Mouse (Mus musculus) fat pad, adult 2 months (tissue): ENCODE measurements around the gene Thrap3.
"Not testable (repeated sequence)": the region's sequence is repeated elsewhere in the genome, so short reads cannot be mapped to it uniquely, and the experiment has no call there.

Source experiments
- DNase-seq: peaks from one replicate; pipeline ENCODE4 v3.0.0-alpha.2; 2011; ENCODE audit warnings: low read depth, low spot score; ENCODE audit errors: extremely low read depth

Gene Thrap3

DNA sequence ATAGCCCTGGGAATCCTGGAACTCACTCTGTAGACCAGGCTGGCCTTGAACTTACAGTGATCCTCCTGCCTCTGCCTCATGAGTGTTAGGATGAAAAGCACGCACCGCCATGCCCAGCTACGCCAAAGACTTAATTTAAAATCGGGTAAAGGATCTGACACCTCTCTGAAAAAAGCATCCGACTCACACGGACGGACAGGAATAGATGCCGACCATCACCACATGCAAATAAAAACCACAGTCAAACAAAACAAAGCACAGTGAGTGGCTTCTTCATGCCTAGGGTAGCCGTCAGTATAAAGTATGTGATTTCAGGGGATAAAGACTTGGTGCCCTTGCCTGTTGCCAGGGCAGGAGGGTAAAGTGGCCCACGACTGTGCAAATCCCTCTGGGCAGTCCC lies 17.5 kb upstream of the Thrap3 start:
- DNase-seq = no peak

DNA sequence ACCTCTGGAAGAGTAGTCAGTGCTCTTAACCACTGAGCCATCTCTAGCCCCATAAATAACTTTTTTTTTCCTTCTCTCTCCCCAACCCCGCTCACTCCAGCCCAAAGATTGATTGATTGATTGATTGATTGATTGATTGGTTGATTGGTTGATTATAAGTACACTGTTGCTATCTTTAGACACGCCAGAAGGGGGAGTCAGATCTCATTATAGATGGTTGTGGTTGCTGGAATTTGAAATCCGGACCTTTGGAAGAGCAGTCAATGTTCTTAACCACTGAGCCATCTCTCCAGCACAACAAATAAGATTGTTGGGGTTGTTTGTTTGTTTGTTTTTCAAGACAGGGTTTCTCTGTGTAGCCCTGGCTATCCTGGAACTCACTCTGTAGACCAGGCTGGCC lies 17.0 kb upstream of the Thrap3 start:
- not testable (repeated sequence) for DNase-seq

DNA sequence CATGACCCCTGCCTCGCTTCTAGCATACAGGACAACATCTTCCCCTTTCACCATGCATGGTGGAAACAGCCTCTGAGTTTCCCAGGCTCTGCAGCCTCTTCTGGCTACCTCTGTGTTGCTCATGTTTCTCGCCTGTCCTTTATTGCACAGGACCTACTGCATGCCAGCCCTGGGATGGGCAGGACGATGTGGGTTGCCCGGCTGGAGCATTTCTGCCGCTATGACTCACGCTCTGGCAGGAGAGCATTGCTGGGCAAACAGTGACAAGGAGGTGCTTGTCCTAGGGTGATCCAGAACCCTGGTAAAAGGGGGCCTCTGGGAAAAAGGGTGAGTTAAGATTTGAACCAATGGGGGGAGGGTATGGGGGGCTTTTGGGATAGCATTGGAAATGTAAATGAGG lies 15.2 kb upstream of the Thrap3 start:
- DNase-seq = no peak

DNA sequence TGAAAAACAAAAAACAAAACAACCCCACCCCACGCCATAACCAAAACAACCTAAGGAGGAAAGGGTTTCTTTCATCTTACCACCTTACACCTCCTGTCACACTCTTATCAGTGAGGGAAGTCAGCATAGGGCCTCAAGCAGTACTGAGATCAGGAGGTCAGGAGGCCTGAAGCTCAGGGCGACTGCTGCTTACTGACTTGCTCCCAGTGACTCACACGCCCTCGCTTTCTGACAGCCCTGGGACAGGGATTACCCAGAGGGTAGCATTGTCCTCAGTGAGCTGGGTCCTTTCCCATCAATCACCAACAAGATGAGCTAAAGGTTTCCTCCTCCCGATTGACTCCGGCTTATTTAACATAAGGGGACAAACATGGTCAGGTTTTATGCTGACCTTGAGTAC lies 4.5 kb upstream of the Thrap3 start:
- DNase-seq = no peak

DNA sequence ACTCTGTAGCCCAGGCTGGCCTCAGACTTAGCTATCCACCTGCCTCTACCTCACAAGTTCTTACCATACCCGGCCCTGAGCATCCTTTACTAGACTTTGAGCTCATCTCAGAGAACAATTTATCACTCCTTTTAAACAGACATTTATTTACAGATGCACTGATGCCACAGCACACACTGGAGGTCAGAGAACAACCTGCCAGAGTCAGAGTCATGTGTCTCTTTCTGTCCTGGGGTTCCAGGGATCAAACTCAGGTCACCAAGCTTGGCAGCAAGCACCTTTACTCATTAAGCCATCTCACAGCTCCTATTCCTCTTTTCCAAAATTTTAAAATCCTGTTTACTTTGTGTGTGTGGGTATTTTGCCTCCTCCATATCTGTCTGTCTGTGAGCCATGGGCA lies 2.8 kb upstream of the Thrap3 start:
- DNase-seq = no peak

DNA sequence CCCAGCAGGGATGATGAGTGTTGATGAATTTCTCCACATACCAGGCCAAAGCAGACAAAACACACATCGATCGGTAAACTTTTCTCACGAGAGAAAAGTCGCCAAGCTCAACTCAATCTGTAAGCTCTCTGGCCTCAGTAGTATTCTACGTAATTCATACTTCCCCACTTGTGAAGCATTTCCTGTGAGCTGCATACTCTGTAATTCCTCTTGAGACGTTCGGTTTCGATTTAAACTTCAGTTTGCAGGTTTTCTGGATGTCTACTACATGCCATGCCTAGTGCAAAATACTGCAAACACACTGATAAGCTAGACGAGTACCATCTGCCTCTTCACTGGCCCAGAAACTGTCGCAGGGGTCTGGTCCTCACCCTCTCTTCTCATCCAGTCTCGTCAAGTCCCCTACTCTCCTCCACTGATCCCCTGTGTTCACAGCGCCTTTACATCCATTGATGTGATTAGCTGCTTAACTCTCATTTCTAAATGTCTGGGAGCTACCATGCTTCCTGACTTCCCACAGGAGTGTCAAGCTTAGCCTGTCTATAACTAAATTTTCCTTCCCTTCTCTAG lies 2.2 kb upstream of the Thrap3 start:
- no peak for DNase-seq

DNA sequence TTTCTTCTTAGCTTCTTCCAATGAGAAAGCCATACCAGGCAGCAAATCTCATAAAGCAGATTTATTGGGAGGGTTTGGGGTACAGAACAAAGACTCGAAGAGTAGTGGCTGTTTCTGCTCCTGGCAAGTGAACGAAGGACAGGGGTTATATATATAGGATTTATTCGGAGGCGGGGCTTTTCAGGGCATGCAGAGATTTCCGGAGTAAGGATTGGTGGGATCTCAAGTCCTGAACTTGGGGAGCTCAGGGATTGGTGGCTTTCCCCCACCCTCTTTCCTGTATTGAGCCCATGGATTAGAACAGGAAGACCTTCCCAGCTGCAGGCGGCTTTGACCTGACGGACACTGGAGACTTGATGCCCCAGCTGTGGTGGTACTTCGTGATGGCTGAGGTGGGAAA lies 1.5 kb upstream of the Thrap3 start:
- DNase-seq = no peak

DNA sequence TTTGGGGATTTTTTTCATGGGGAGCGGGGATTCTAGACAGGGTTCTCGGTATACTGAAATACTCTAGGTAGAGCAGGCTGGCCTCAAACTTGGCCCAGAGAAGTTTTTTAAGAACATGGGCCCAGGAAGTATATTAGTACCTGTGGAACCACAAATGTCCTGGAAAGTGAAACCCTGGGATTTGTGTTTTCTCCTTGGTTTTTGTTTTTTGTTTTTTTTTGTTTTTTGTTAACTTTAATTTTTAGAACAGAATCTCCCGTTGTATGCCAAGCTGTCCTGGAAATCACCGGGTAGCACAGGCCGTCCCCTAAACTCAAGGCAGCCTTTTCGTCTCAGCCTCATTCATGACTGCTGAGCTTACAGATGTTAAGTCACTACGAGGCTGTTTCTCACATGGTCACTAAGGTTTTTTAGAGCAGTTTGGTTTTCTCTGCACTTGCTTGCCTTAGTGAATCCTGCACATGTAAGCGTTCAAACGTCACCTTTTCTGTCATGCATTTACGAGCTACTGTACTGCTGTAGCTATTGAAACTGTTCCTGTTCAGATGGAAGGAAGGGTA lies 856 bp upstream of the Thrap3 start:
- no peak for DNase-seq

DNA sequence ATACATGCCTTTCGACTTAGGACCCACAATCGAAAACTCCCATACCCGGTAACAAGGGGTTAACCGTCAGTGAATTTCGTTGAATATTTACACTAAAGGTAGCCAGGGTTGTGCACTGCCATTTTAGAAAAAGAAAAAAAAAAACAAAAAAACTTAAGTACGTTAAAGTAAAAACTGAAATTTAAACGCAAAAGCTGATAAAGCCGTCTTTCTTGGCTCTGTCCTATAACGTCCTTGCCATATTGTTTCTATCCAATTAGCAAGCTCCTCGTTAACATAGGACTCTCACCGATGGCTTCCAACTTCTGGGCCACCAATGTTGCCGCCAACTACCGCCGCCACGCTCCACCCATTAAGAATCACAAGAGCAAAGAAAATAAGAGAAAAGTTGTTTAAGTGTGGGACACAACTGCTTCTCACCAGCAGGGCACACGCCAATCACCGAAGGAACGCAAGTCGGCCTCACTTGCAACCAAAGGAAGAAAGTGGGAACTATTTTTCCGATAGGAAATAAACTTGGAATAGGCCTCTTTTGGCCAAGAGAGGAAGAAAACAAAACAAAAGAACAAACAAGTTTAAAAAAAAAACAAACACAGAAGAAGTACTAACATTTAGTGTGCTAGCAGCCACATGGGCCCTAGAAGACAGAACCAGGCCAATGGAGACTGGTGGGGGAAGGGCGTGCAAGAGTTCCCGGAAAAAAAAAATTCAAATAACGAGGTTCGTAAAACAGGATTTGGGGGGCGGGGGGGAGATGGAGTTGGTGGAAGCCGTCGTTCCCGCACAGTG lies 852 bp downstream of the Thrap3 start:
- DNase-seq = no peak

DNA sequence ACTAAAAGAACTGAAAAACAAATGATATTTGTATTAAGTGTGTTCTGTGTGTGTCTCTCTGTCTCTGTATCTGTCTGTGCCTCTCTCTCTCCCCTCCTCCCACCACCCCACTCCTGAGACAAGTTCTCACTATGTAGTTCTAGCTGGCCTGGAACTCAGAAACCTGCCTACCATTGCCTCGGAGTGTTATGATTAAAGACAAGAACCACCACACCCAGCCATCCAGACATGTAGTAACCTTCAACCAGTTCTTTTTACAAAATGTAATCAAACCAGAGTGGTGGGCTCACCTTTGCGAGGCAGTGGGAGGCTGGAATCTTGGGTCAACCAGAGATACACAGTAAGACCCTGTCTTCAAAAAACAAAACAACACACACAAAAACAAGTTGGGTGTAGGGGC lies 1.9 kb downstream of the Thrap3 start:
- DNase-seq = no peak

DNA sequence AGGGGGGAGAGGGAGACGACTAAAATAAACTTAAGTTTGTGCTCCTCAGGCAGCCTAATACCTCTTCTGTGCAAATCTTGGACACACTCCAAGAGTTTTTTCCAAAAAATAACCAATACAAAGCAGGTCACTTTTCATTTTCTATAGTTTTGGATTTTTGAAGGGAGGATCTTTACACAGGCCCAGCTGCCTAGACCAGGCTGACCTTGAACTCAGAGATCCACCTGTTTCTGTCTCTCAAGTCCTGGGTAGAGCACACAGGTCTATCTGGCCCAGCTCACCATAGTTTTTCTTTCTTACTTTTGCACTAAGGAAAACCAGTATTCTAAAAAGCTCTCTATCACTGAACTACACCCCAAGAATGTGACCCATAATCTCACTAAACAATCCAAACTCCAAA lies 2.5 kb downstream of the Thrap3 start:
- no peak for DNase-seq

DNA sequence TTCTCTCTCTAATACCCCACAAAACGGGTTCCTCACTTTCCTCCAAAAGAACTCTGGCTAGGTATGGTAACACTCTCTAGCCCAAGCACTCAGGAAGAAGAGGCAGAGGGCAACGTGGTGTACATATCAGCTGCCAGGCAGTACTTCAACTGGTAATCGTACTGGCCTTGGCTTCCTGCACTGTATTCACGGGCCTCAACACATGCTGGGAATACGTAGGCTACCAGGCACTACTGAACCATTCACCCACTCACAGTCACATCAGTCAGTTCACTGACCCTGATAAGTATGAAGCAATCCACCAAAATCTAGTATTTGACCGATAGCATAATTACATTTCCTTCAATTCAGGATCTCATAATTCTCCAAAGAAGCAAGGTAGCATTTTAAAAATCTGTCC lies 3.0 kb downstream of the Thrap3 start:
- DNase-seq = no peak

DNA sequence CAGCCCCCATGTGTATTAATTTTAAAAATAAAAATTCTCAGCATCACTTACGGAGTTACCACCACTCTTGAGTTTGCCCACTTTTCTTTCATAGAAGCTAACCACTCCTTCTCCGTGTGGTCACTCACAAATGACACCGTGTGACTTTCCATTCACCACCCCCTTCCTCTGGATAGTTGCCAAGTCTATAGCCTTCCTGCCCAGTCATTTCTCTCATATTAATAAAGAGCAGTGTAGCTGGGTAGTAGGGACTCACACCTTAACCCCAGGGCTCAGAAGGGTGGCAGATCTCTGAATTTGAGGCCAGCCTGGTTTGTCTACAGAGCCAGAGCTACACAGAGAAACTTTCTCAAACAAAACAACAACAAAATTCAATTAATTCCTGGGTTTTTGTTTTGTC lies 5.1 kb downstream of the Thrap3 start:
- DNase-seq = no peak

DNA sequence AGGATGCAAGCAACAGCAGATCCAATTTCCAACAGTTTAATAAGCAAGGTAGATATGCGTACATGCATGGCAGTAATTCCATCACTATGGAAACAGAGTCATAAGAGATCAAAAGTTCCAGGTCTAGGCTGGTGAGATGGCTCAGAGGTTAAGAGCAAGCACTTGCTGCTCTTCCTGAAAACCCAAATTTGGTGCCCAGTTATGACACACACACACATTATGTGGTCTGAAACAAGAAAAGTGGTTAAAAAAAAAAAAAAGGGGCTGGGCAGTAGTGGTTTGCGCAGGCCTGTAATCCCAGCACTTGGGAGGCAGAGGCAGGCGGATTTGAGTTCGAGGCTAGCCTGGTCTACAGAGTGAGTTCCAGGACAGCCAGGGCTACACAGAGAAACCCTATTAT lies 7.6 kb downstream of the Thrap3 start:
- DNase-seq = no peak

DNA sequence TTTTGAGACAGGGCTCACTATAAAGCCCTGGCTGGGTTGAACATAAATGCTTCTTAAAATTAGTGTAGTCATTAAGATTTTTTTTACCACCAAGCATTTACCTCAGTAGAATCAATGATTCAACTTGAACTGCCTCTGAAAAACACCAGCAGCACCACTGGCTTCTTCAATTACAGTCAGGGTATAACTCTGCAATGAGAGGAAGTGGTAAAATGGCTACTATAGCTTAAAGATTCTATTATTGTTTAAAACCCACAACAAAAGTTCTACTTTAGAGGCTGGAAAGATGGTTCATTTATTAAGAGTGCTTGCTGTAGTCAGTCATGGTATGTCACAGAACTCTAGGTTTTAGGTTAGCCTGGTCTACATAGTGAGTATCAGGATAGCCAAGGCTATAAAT lies 8.3 kb downstream of the Thrap3 start:
- DNase-seq = no peak

DNA sequence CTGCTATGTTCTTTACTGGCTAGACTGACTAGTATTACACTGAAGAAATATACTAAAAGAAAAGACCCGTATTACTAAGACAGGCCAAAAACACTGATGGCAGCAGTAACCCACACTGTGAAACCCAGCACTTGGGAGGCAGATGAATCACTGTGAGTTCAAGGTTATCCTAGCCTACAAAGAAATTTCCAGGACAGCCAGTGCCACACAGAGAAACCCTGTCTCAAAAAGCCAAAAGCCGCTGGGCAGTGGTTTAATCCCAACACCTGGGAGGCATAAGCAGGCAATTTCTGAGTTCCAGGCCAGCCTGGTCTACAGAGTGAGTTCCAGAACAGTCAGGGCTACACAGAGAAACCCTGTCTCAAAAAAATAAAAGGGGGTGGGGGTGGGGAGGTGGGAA lies 11.9 kb downstream of the Thrap3 start:
- DNase-seq = no peak

DNA sequence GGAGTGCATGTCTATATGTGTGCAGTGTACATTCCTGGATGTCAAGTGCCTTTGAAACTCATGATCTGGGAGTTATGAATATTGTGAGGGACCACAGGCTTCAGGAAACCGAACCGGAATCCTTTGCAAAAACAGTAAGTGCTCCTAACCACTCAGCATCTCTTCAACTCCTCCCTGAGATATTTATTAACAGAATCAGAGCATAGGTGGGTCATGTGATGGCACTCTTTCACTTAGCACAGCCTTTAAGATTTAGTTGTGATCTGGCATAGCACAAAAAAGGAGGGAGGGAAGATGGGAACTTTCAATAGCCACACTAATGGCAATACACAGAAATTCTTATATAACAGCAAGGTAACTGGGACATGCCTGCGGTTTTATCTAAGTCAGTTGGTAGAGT lies 15.5 kb downstream of the Thrap3 start:
- no peak for DNase-seq

DNA sequence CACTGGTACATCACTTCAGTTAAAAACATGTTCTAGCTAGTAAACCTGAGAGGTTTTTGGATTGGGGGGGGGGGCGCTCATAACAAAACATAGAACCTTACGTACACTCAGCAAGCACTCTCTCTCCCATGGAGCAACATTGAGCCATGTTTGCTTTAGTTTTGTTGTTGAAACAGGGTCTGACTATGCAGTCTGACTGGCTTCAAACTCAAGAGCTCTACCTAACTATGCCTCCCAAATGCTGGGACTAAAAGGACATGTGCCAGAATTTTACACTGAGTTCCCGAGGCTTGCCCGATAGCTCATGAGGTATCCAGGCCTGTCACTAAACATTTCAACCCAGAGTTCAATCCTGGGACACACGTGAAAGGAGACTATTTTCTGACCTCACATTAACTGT lies 19.5 kb downstream of the Thrap3 start:
- no peak for DNase-seq

DNA sequence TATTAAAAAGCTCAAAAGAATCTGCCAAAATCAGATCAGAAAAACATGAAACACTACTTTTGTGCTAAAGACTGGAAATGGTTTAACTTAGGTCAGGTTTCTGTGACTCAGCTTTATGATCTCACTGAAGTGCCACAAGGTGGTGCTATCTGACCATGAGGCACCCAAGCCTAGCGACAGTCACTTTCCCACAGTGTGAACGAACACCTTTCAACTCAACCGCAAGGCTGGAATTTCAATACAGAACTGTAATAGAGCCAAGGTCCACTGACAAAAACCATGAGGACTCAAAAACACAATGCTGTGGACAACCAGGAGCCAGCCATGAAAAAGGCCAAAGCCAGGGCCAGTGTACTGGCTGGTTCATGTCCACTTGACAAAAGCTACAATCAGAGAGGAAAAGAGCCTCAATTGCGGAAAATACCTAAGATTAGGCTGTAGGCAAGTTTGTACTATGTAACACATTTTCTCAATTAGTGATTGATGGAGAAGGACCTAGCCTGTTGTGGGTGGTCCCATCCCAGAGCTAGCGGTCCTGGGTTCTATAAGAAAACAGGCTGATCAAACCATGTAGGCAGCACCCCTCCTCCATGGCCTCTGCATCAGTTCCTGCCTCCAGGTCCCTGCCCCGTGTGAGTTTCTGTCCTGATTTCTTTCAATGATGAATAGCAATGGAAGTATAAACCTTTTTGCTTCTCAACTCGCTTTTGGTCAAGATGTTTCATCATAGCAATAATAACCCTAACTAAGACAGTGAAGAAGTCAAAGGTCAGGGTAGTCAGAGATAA lies 21.2 kb downstream of the Thrap3 start:
- no peak for DNase-seq

DNA sequence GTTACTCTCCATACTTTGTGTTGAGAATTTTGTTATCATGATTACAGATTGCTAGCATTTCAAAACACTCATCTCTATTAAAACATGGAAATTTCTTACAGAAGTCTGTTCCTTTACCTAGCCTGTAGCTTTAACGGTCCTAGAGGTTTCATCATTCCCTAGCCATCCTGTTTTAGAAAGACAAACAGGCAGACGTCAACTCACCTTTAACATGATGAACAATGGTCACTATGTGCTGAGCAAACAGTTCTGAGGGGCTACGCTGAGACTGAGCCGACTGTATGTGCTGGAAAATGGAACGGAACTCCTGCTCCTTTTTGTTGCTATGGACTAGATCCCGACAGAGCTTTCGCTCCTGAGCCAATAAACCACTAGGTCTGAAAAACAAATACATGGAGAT lies 26.6 kb downstream of the Thrap3 start:
- DNase-seq = not testable (repeated sequence)

DNA sequence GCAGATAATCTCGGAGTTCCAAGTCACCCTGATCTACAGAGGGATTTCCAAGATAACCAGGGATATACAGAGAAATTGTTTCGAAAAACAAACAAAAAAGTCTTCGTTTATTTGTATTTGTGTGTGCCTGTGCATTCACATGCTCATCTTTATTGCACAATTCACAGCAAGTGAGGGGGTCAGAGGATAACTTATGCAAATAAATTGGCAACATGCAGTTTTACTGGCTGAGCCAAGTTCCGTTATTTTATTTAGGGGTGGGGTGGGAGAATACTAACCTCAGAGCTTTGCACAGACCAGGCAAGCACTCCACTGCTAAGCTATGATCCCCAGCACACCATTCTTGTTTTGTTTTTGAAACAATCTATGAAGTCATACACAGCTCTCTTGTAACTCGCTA lies 28.8 kb downstream of the Thrap3 start:
- DNase-seq = no peak

DNA sequence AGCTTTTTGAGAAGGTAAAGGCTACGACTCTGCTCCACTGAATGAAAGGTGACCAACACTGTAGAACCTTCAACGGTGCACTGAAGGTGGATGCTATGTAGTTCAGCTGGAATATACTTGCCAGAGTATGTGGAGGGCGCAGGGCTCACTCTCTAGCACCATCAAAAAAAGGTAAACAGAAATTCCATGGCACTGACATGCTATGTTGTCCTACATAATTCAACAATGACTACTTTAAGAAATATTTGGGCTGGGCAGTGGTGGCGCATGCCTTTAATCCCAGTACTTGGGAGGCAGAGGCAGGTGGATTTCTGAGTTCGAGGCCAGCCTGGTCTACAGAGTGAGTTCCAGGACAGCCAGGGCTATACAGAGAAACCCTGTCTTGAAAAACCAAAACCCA lies 31.8 kb downstream of the Thrap3 start:
- DNase-seq = not testable (repeated sequence)
